Mouse (Mus musculus) cerebellum, adult 18-20 months (tissue): ENCODE results near the gene Rdh11.
"Not testable (repeated sequence)": the region's sequence is repeated elsewhere in the genome, so short reads cannot be mapped to it uniquely, and the experiment has no call there.

Experiments used
- DNase-seq, 2 experiments: peaks; one replicate each; pipeline ENCODE4 v3.0.0; 2021

The Rdh11 gene

GRCm38 (mm10) chr12:79192193-79192592 lies at the start of gene Rdh11:
Rdh11 (minus strand) TSS chr12:79192293.
- DNase-seq, result no peak

GRCm38 (mm10) chr12:79235485-79236080 lies 43.5 kb upstream of the Rdh11 start:
- no peak for DNase-seq

- DNase-seq, result no peak
Measured at GRCm38 (mm10) chr12:79217511-79217910, 25.4 kb upstream of the Rdh11 start.

GRCm38 (mm10) chr12:79211447-79211846 lies 19.4 kb upstream of the Rdh11 start:
- no peak for DNase-seq

- DNase-seq, result peak; percentile 60 to 66
Measured at GRCm38 (mm10) chr12:79208703-79209464, 16.8 kb upstream of the Rdh11 start, which contains the start of gene Rdh12. Rdh12 (plus strand) TSS chr12:79208914.

- no peak for DNase-seq
Measured at GRCm38 (mm10) chr12:79201882-79202281, 9.8 kb upstream of the Rdh11 start.

GRCm38 (mm10) chr12:79197105-79197504 lies 5.0 kb upstream of the Rdh11 start:
- DNase-seq, result no peak

- DNase-seq, result peak; percentile 73 to 76
Measured at GRCm38 (mm10) chr12:79193441-79193840, 1.3 kb upstream of the Rdh11 start.

GRCm38 (mm10) chr12:79191701-79192100 lies 392 bp downstream of the Rdh11 start:
- DNase-seq, result peak; percentile 73 to 81

- DNase-seq, result peak; percentile 62 to 83
Measured at GRCm38 (mm10) chr12:79190931-79191673, 991 bp downstream of the Rdh11 start.

- DNase-seq, result not testable (repeated sequence)
Measured at GRCm38 (mm10) chr12:79185160-79185559, 6.9 kb downstream of the Rdh11 start.

- no peak for DNase-seq
Measured at GRCm38 (mm10) chr12:79175998-79176397, 16.1 kb downstream of the Rdh11 start.

GRCm38 (mm10) chr12:79173721-79174120 lies 18.4 kb downstream of the Rdh11 start:
- DNase-seq, result peak in 1 of 2 experiments; percentile 6

- DNase-seq, result peak; percentile 92
Measured at GRCm38 (mm10) chr12:79172019-79172941, 19.8 kb downstream of the Rdh11 start, which contains the start of gene Vti1b. Vti1b (minus strand) TSS chr12:79172667.

GRCm38 (mm10) chr12:79171269-79171995 lies 20.7 kb downstream of the Rdh11 start:
- DNase-seq, result peak in 1 of 2 experiments; percentile 4

GRCm38 (mm10) chr12:79170421-79170820 lies 21.7 kb downstream of the Rdh11 start:
- no peak for DNase-seq

- no peak for DNase-seq
Measured at GRCm38 (mm10) chr12:79169173-79169572, 22.9 kb downstream of the Rdh11 start.

- DNase-seq, result no peak
Measured at GRCm38 (mm10) chr12:79162876-79163275, 29.2 kb downstream of the Rdh11 start.

GRCm38 (mm10) chr12:79149653-79150052 lies 42.4 kb downstream of the Rdh11 start:
- DNase-seq, result no peak

- DNase-seq, result no peak
Measured at GRCm38 (mm10) chr12:79141384-79141783, 50.7 kb downstream of the Rdh11 start.

- DNase-seq, result no peak
Measured at GRCm38 (mm10) chr12:79140811-79141210, 51.3 kb downstream of the Rdh11 start.

GRCm38 (mm10) chr12:79139417-79139816 lies 52.7 kb downstream of the Rdh11 start:
- DNase-seq, result no peak
